Mouse (Mus musculus): Measurements from ENCODE around the gene Cit.

The Cit gene

GRCm38 (mm10) chr5:115910491-115910890, 65.4 kb downstream of the Cit start:
- DNase-seq (ENCODE audit: low spot score in 2 of 2): no peak

- no peak for DNase-seq (ENCODE audit: low spot score in 2 of 2)
Observed at GRCm38 (mm10) chr5:115915481-115915880, 70.4 kb downstream of the Cit start.

GRCm38 (mm10) chr5:115917960-115918359, 72.9 kb downstream of the Cit start:
- DNase-seq (ENCODE audit: low spot score in 2 of 2): no peak

GRCm38 (mm10) chr5:115918597-115919351, 73.7 kb downstream of the Cit start:
- no peak for DNase-seq (ENCODE audit: low spot score in 2 of 2)

- DNase-seq (ENCODE audit: low spot score in 2 of 2): no peak
Observed at GRCm38 (mm10) chr5:115921990-115922389, 76.9 kb downstream of the Cit start.

GRCm38 (mm10) chr5:115924946-115925345, 79.9 kb downstream of the Cit start:
- no peak for DNase-seq (ENCODE audit: low spot score in 2 of 2)

- no peak for DNase-seq (ENCODE audit: low spot score in 2 of 2)
Observed at GRCm38 (mm10) chr5:115928786-115929507, 83.9 kb downstream of the Cit start.

GRCm38 (mm10) chr5:115932325-115932724, 87.2 kb downstream of the Cit start:
- DNase-seq (ENCODE audit: low spot score in 2 of 2): no peak

GRCm38 (mm10) chr5:115936851-115937250, 91.8 kb downstream of the Cit start:
- no peak for DNase-seq (ENCODE audit: low spot score in 2 of 2)

GRCm38 (mm10) chr5:115937566-115937965, 92.5 kb downstream of the Cit start:
- no peak for DNase-seq (ENCODE audit: low spot score in 2 of 2)

- no peak for DNase-seq (ENCODE audit: low spot score in 2 of 2)
Observed at GRCm38 (mm10) chr5:115938999-115939398, 93.9 kb downstream of the Cit start.

- DNase-seq (ENCODE audit: low spot score in 2 of 2): no peak
Observed at GRCm38 (mm10) chr5:115942389-115942788, 97.3 kb downstream of the Cit start.

- DNase-seq (ENCODE audit: low spot score in 2 of 2): no peak
Observed at GRCm38 (mm10) chr5:115944791-115945490, 99.9 kb downstream of the Cit start.

GRCm38 (mm10) chr5:115947622-115948353, 102.7 kb downstream of the Cit start:
- no peak for DNase-seq (ENCODE audit: low spot score in 2 of 2)

- DNase-seq (ENCODE audit: low spot score in 2 of 2): no peak
Observed at GRCm38 (mm10) chr5:115950936-115951335, 105.9 kb downstream of the Cit start.

GRCm38 (mm10) chr5:115953173-115953572, 108.1 kb downstream of the Cit start:
- no peak for DNase-seq (ENCODE audit: low spot score in 2 of 2)

- no peak for DNase-seq (ENCODE audit: low spot score in 2 of 2)
Observed at GRCm38 (mm10) chr5:115954084-115954483, 109.0 kb downstream of the Cit start.

GRCm38 (mm10) chr5:115954549-115954948, 109.5 kb downstream of the Cit start:
- DNase-seq (ENCODE audit: low spot score in 2 of 2): no peak

GRCm38 (mm10) chr5:115955131-115955530, 110.1 kb downstream of the Cit start:
- no peak for DNase-seq (ENCODE audit: low spot score in 2 of 2)

GRCm38 (mm10) chr5:115956048-115956447, 111.0 kb downstream of the Cit start:
- no peak for DNase-seq (ENCODE audit: low spot score in 2 of 2)

- no peak for DNase-seq (ENCODE audit: low spot score in 2 of 2)
Observed at GRCm38 (mm10) chr5:115957177-115957576, 112.1 kb downstream of the Cit start.

GRCm38 (mm10) chr5:115958344-115958743, 113.3 kb downstream of the Cit start:
- DNase-seq (ENCODE audit: low spot score in 2 of 2): no peak
